Mouse (Mus musculus): ENCODE results near the gene Ccser1.
A peak's percentile ranks its signal among the peaks of the same experiment; 100 is the strongest.

Ccser1 gene

GRCm38 (mm10) chr6:61432167-61432566, 252.0 kb downstream of the Ccser1 start:
- DNase-seq (ENCODE audit: low spot score) = no peak

GRCm38 (mm10) chr6:61432703-61433102, 252.6 kb downstream of the Ccser1 start:
- DNase-seq (ENCODE audit: low spot score) = no peak

GRCm38 (mm10) chr6:61438165-61438564, 258.0 kb downstream of the Ccser1 start:
- DNase-seq (ENCODE audit: low spot score) = no peak

- DNase-seq (ENCODE audit: low spot score) = no peak
Measured at GRCm38 (mm10) chr6:61471371-61472152, 291.4 kb downstream of the Ccser1 start.

GRCm38 (mm10) chr6:61485336-61485735, 305.2 kb downstream of the Ccser1 start:
- no peak for DNase-seq (ENCODE audit: low spot score)

GRCm38 (mm10) chr6:61491979-61492821, 312.1 kb downstream of the Ccser1 start:
- DNase-seq (ENCODE audit: low spot score) = no peak

GRCm38 (mm10) chr6:61493386-61493785, 313.3 kb downstream of the Ccser1 start:
- no peak for DNase-seq (ENCODE audit: low spot score)

GRCm38 (mm10) chr6:61515310-61515709, 335.2 kb downstream of the Ccser1 start:
- DNase-seq (ENCODE audit: low spot score) = no peak

- no peak for DNase-seq (ENCODE audit: low spot score)
Measured at GRCm38 (mm10) chr6:61521587-61521986, 341.5 kb downstream of the Ccser1 start.

GRCm38 (mm10) chr6:61522108-61522507, 342.0 kb downstream of the Ccser1 start:
- no peak for DNase-seq (ENCODE audit: low spot score)

GRCm38 (mm10) chr6:61523748-61524493, 343.8 kb downstream of the Ccser1 start:
- peak; percentile 53 for DNase-seq (ENCODE audit: low spot score)

GRCm38 (mm10) chr6:61540732-61541131, 360.6 kb downstream of the Ccser1 start:
- no peak for DNase-seq (ENCODE audit: low spot score)

GRCm38 (mm10) chr6:61543459-61544044, 363.4 kb downstream of the Ccser1 start:
- no peak for DNase-seq (ENCODE audit: low spot score)

GRCm38 (mm10) chr6:61567551-61567950, 387.4 kb downstream of the Ccser1 start:
- no peak for DNase-seq (ENCODE audit: low spot score)

- DNase-seq (ENCODE audit: low spot score) = no peak
Measured at GRCm38 (mm10) chr6:61567967-61568366, 387.8 kb downstream of the Ccser1 start.

GRCm38 (mm10) chr6:61581696-61582095, 401.6 kb downstream of the Ccser1 start:
- DNase-seq (ENCODE audit: low spot score) = no peak

- DNase-seq (ENCODE audit: low spot score) = no peak
Measured at GRCm38 (mm10) chr6:61588999-61589398, 408.9 kb downstream of the Ccser1 start.

GRCm38 (mm10) chr6:61601911-61602310, 421.8 kb downstream of the Ccser1 start:
- no peak for DNase-seq (ENCODE audit: low spot score)

GRCm38 (mm10) chr6:61614920-61615319, 434.8 kb downstream of the Ccser1 start:
- DNase-seq (ENCODE audit: low spot score) = no peak

GRCm38 (mm10) chr6:61621707-61622106, 441.6 kb downstream of the Ccser1 start:
- DNase-seq (ENCODE audit: low spot score) = peak; percentile 51

- no peak for DNase-seq (ENCODE audit: low spot score)
Measured at GRCm38 (mm10) chr6:61661414-61661813, 481.3 kb downstream of the Ccser1 start.

- DNase-seq (ENCODE audit: low spot score) = no peak
Measured at GRCm38 (mm10) chr6:61664572-61664971, 484.4 kb downstream of the Ccser1 start.

All from urinary bladder, postnatal 14 days (tissue).